Mouse (Mus musculus) duodenum, adult 2 months (tissue): Measurements from ENCODE around the gene Cyp2c37. TPM values are rescaled to one million over a fixed set of nuclear protein-coding genes. Genes with fewer than 3 reads are reported as not detected.

Source experiments
- polyA plus RNA-seq: library from polyadenylated mRNA; depleted of rRNA; stranded (reverse); fragments of >200 nt; gene quantifications from 2 replicates; pipeline ENCODE4 v1.2.3, GENCODE M21; 2012; ENCODE audit warnings: low replicate concordance; rRNA removed

Gene Cyp2c37
- not detected in 2 replicates for polyA plus RNA-seq

DNA sequence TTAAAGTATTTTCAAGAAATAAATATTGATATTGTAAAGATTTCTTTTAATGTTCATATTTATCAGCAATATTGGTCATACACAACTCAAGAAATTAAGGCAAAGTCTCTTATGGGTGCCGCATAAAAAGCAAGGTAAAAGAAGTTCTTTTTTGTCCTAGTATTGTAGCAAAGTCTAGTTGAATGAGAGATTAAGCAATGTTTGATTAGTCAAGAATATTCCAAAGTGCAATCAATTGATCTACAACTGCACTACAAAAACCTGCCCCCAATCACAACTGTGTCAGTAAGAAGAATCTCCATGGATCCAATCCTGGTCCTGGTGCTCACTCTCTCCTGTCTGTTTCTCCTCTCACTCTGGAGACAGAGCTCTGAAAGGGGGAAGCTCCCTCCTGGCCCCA, at the start of gene Cyp2c37:
Cyp2c37 (plus strand) TSS at position 285 of the 400 bp plus-strand sequence.

Other genes starting within 250 kb of the Cyp2c37 start
- not detected in 2 replicates for gene Cyp2c40, start 179.6 kb upstream of the Cyp2c37 start, polyA plus RNA-seq
- gene Cyp2c69, start 105.6 kb upstream of the Cyp2c37 start, polyA plus RNA-seq, result not detected in 2 replicates
- gene Cyp2c54, start 81.4 kb downstream of the Cyp2c37 start, polyA plus RNA-seq, result not detected in 2 replicates
- gene Cyp2c50, start 97.3 kb downstream of the Cyp2c37 start, polyA plus RNA-seq, result 0.07 TPM in 1 of 2 replicates, not detected in the other
- not detected in 2 replicates for gene Cyp2c70, start 194.9 kb downstream of the Cyp2c37 start, polyA plus RNA-seq